Mouse (Mus musculus) small intestine, adult 2 months (tissue): ENCODE data around the gene Ncam2. TPM values are rescaled to one million over a fixed set of nuclear protein-coding genes. Genes with fewer than 3 reads are reported as not detected.
A peak's percentile ranks its signal among the peaks of the same experiment; 100 is the strongest.

Experiments used
- H3K27ac ChIP-seq: fragments of 200-500 bp; 2 replicates; pipeline ENCODE4 v1.5.1; 2012; ENCODE audit warnings: low read depth, low read length, control low read depth, inconsistent platforms; ENCODE audit not compliant: insufficient read depth
- H3K27me3 ChIP-seq: fragments of 200-500 bp; 2 replicates; pipeline ENCODE4 v1.6.1; 2012; ENCODE audit warnings: mild to moderate bottlenecking, moderate library complexity, low read length, inconsistent platforms; ENCODE audit not compliant: control insufficient read depth, insufficient read depth
- H3K36me3 ChIP-seq: fragments of 200-500 bp; 2 replicates; pipeline ENCODE4 v1.6.1; 2012; ENCODE audit warnings: mild to moderate bottlenecking, low read length, control low read depth, inconsistent platforms; ENCODE audit not compliant: control insufficient read depth, insufficient read depth
- H3K4me1 ChIP-seq: fragments of 200-500 bp; 2 replicates; pipeline ENCODE4 v1.6.1; 2012; ENCODE audit warnings: low read length, inconsistent platforms, mixed read lengths; ENCODE audit not compliant: control insufficient read depth, insufficient read depth, insufficient read length
- H3K4me3 ChIP-seq: fragments of 200-500 bp; 2 replicates; pipeline ENCODE4 v1.5.1; 2012; ENCODE audit warnings: low read depth, mild to moderate bottlenecking, control low read depth, inconsistent platforms, low read length, moderate library complexity
- CTCF ChIP-seq: fragments of 200-500 bp; IDR thresholded peaks from 2 replicates; pipeline ENCODE4 v1.5.1; 2012; ENCODE audit warnings: low read depth, mild to moderate bottlenecking, control low read depth, inconsistent platforms, low read length, moderate library complexity, mixed read lengths; ENCODE audit not compliant: insufficient replicate concordance, insufficient read length; ENCODE audit errors: extremely low read depth
- POLR2A ChIP-seq: fragments of 200-500 bp; IDR thresholded peaks from 2 replicates; pipeline ENCODE4 v1.6.1; 2012; ENCODE audit warnings: low read depth, mild to moderate bottlenecking, control low read depth, inconsistent platforms, low read length, moderate library complexity
- whole genome bisulfite sequencing: fragments of 180-500 bp; shearing (Covaris S2); methylation state at CpG from one replicate; pipeline ENCODE4 v1.1.7; 2018; 5-methylcytosine and 5-hydroxymethylcytosine counted together
- polyA plus RNA-seq: library from polyadenylated mRNA; depleted of rRNA; stranded (reverse); fragments of >200 nt; gene quantifications from 2 replicates; pipeline ENCODE4 v1.2.3, GENCODE M21; 2012; rRNA removed

Ncam2 gene
- polyA plus RNA-seq = not detected in 2 replicates

GRCm38 (mm10) chr16:81200201-81201071 is at the start of gene Ncam2:
TSS of gene Ncam2 (plus strand) at chr16:81200697.
- peaks cover 6% of the 10 kb centered on the region for H3K4me1 ChIP-seq
- peak within 1 kb of the TSS; percentile 63 for H3K4me3 ChIP-seq
- 0 out of 2 replicates have a peak, but pooled peaks cover 2% of the 10 kb centered on the region for H3K27me3 ChIP-seq
- WGBS = 1% methylated on average over 70 of the region's 70 CpGs
- H3K27ac ChIP-seq = no peak within 1 kb of the TSS
- no peak for TF ChIP-seq POLR2A
- TF ChIP-seq CTCF = no peak
- H3K36me3 ChIP-seq = no peaks in the 10 kb centered on the region

- H3K27me3 ChIP-seq = no peaks in the 10 kb centered on the region
- H3K27ac ChIP-seq = no peak overlapping the region
- no peaks in the 10 kb centered on the region for H3K36me3 ChIP-seq
- WGBS = 79% methylated on average over 2 of the region's 2 CpGs
- TF ChIP-seq CTCF (no peak), POLR2A (no peak)
- no peak overlapping the region for H3K4me3 ChIP-seq
- H3K4me1 ChIP-seq = no peaks in the 10 kb centered on the region
These were observed 29.7 kb upstream of the Ncam2 start for GRCm38 (mm10) chr16:81170828-81171227.

GRCm38 (mm10) chr16:81175302-81175943 is 25.1 kb upstream of the Ncam2 start:
- H3K4me1 ChIP-seq = no peaks in the 10 kb centered on the region
- TF ChIP-seq CTCF (no peak), POLR2A (no peak)
- H3K27me3 ChIP-seq = no peaks in the 10 kb centered on the region
- H3K36me3 ChIP-seq = no peaks in the 10 kb centered on the region
- H3K4me3 ChIP-seq = no peak overlapping the region
- WGBS = 41% methylated on average over 8 of the region's 8 CpGs
- no peak overlapping the region for H3K27ac ChIP-seq

- no peak overlapping the region for H3K27ac ChIP-seq
- TF ChIP-seq CTCF (no peak), POLR2A (no peak)
- H3K27me3 ChIP-seq = no peaks in the 10 kb centered on the region
- no peaks in the 10 kb centered on the region for H3K4me1 ChIP-seq
- 87% methylated on average over 5 of the region's 5 CpGs for WGBS
- no peak overlapping the region for H3K4me3 ChIP-seq
- H3K36me3 ChIP-seq = no peaks in the 10 kb centered on the region
These were observed 20.7 kb upstream of the Ncam2 start for GRCm38 (mm10) chr16:81179801-81180200.

GRCm38 (mm10) chr16:81187579-81188179 is 12.8 kb upstream of the Ncam2 start:
- TF ChIP-seq POLR2A = no peak
- no peak for TF ChIP-seq CTCF
- 74% methylated on average over 16 of the region's 16 CpGs for WGBS
- H3K27me3 ChIP-seq = no peaks in the 10 kb centered on the region
- no peak overlapping the region for H3K27ac ChIP-seq
- no peak overlapping the region for H3K4me3 ChIP-seq
- H3K36me3 ChIP-seq = no peaks in the 10 kb centered on the region
- H3K4me1 ChIP-seq = no peaks in the 10 kb centered on the region

GRCm38 (mm10) chr16:81191621-81192020 is 8.9 kb upstream of the Ncam2 start:
- WGBS = 79% methylated on average over 2 of the region's 2 CpGs
- Histone ChIP-seq H3K4me1 (no peaks in the 10 kb centered on the region), H3K36me3 (no peaks in the 10 kb centered on the region), H3K27ac (no peak overlapping the region), H3K27me3 (no peaks in the 10 kb centered on the region), H3K4me3 (no peak overlapping the region)
- TF ChIP-seq POLR2A (no peak), CTCF (no peak)

GRCm38 (mm10) chr16:81192607-81193006 is 7.9 kb upstream of the Ncam2 start:
- WGBS = 63% methylated on average over 4 of the region's 4 CpGs
- no peaks in the 10 kb centered on the region for H3K27me3 ChIP-seq
- no peaks in the 10 kb centered on the region for H3K4me1 ChIP-seq
- no peak overlapping the region for H3K4me3 ChIP-seq
- no peak overlapping the region for H3K27ac ChIP-seq
- TF ChIP-seq POLR2A (no peak), CTCF (no peak)
- H3K36me3 ChIP-seq = no peaks in the 10 kb centered on the region
